Mouse (Mus musculus): Measurements from ENCODE around the gene Metrn. TPM values are rescaled to one million over a fixed set of nuclear protein-coding genes. Genes with fewer than 3 reads are reported as not detected.

Gene Metrn
- polyA plus RNA-seq (2012; rRNA removed), result 15.4 and 16.5 TPM in 2 replicates

- peak; percentile 67 for DNase-seq (ENCODE audit: low spot score)
Measured at GRCm38 (mm10) chr17:25796951-25797369, at the start of gene Metrn. Metrn (minus strand) TSS chr17:25797136.

- DNase-seq (ENCODE audit: low spot score), result peak; percentile 82
Measured at GRCm38 (mm10) chr17:25844396-25844901, 47.5 kb upstream of the Metrn start, which contains the start of gene Rhot2. Rhot2 (minus strand) TSS chr17:25844851.

DNA sequence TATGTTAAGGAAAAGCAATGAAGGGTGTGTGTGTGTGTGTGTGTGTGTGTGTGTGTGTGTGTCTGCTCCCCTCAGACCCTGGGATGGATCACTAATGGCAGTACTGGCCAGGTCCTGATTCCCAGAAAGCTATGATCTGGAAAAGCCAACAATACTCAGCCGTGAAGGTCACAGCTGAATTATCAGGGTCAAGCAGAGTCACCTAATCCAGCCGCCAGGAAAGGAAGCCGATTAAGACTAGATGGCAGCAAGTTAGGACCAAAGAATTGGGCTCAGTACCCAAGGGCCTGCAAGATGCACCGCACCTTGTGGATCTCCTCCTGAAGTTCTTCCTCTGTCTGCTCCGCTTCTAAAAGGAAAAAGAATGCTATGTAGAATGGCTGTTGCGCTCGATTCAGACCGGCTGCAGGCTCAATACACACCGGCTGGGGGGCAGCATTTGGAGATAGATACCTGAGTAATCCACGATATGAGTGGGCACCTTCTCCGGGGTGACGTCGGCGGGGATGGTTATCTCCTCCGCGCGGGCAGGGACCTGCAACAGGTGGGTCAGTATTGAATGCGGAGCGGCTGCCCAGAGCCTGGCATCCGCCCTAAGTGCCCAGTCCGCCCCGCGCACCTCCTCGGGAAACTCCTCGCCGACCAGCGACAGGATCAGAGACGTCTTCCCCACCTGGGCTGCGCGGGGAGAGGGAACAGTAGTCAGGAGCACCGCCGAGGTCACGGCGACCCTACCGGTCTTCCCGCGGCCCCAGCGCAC, 46.9 kb upstream of the Metrn start:
- no peak for DNase-seq (ENCODE audit: low spot score)

- no peak for DNase-seq (ENCODE audit: low spot score)
Measured at GRCm38 (mm10) chr17:25843122-25843521, 46.2 kb upstream of the Metrn start.

GRCm38 (mm10) chr17:25842509-25842908, 45.6 kb upstream of the Metrn start:
- DNase-seq (ENCODE audit: low spot score), result no peak

- no peak for DNase-seq (ENCODE audit: low spot score)
Measured at GRCm38 (mm10) chr17:25841117-25841880, 44.4 kb upstream of the Metrn start, which contains the start of gene Gm20683. Gm20683 (minus strand) TSS chr17:25841763.

GRCm38 (mm10) chr17:25840519-25840918, 43.6 kb upstream of the Metrn start:
- no peak for DNase-seq (ENCODE audit: low spot score)

GRCm38 (mm10) chr17:25839455-25840235, 42.7 kb upstream of the Metrn start:
- DNase-seq (ENCODE audit: low spot score), result no peak

GRCm38 (mm10) chr17:25838904-25839303, 42.0 kb upstream of the Metrn start:
- no peak for DNase-seq (ENCODE audit: low spot score)

DNA sequence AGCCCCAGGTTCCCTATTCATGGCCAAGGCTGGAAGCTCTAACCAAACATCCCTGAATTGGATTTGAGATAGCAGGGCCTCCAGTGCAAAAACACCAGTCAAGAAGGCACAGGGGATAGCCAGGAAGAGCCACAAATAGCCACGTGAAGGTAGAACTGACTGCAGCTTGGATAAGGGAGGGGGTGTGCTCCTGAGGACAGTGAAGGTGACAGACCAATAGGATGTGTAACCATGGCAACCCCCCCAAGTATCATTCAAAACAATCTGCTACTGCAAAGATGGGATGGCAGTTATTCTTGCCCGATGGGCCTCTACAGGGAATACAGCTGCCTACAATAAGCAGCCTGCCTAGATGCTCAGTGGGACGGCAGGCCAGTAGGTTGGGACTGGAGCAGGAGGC, 40.6 kb upstream of the Metrn start:
- no peak for DNase-seq (ENCODE audit: low spot score)

GRCm38 (mm10) chr17:25837076-25837410, 40.1 kb upstream of the Metrn start, which contains the start of gene Rhbdl1:
Rhbdl1 (minus strand) TSS chr17:25837295.
- no peak for DNase-seq (ENCODE audit: low spot score)

DNA sequence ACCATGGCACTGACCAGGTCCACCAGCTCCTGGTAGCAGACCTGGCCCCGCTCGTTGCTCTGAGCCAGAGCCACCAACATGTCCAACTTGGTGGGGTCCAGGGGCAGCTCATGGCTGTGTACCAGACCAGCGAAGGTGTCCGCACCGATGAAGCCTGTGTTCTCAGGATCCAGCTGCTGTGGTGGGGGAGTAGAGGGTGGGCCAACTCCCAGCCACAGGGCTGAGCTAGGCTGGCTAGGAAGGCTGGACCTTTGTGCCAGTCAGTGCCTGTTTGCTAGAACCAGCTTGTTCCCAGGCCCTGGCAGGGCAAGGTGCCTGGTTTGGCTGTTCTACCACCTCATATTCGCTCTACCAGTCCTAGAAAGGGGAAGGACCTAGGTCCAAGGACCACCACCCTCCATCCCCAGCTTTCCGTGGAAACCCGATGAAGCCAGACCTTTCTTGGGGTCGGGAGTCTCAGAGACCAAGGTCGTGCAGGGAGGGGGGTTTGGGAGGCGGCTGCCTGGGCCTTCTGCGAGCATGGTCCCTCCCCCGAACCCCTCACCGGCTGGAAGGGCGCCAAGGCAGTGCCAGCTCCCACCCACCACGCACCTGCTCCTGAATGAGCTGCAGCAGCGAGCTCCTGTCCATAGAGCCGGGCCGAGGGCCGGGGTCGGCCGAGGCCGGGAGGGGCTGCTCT, 39.6 kb upstream of the Metrn start:
- DNase-seq (ENCODE audit: low spot score), result no peak

DNA sequence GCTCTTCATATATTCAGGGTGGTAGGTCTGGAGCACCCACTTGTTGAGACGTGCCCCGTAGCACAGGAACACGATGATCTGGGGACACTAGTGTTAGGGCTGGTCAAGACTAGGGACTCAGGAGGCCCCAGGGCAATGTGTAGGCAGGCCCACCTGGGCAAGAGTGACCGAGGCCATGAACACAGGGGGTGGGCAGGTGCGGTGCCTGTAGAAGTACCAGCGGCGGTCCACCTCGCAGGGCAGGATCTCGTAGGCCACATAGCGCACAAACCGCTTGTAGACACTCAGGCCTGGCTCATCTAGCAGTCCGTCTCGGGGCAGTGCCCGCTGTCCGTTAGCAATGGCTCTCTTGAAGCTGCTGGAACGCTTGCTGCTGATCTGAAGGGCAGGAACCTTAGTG, 38.9 kb upstream of the Metrn start:
- no peak for DNase-seq (ENCODE audit: low spot score)

DNA sequence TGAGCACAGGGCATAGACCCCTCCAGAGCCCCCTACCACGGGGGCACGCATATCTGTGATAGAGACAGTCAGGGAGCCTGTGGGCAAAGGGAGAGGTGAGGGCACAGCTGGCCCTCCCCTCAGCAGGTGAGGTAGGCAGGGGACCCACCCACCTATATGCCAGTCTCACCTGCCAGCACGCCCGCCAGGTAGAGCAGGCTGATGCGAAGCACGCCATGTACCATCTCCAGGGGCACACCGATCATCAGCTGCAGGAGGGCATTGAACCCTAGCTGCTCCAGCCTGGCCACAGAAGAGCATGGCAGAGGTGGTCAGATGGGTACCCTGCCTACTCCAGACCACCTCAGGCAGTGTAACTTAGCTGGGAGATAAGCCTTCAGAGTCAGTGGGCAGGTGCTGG, 38.4 kb upstream of the Metrn start:
- DNase-seq (ENCODE audit: low spot score), result no peak

GRCm38 (mm10) chr17:25834595-25835222, 37.8 kb upstream of the Metrn start:
- no peak for DNase-seq (ENCODE audit: low spot score)

DNA sequence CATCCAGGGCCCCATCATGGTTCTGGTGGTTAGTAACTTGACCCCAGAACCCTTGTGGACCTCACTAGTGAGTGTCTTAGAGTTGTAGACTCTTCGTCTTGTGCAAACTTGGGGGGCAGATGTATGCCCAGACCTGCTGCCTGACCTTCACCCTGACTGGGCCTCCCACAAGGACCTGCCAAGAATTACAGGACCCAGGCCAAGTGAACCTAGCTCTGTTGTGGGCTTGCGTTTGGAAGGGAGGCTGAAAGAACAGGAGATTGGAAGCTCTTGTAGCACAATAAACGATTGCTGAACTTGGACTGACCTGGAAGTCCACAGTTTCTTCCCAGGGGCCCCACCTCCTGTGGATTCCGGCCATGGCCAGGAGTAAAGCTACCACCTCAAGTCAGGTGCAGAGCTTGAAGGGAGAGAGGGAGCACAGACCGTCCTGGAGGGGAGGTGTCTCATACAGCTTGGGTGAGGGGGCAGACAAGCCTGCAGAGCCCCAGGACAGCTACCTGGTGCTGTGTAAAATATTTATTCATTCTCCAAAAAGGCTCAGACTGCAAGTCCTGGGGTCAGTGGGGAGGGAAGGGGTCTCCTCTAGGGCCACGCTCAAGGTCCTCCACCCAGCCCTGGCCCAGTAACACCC, 37.1 kb upstream of the Metrn start:
- no peak for DNase-seq (ENCODE audit: low spot score)

- DNase-seq (ENCODE audit: low spot score), result no peak
Measured at GRCm38 (mm10) chr17:25833291-25833663, 36.3 kb upstream of the Metrn start, which contains the start of gene Stub1. Stub1 (minus strand) TSS chr17:25833404.

- peak; percentile 98 for DNase-seq (ENCODE audit: low spot score)
Measured at GRCm38 (mm10) chr17:25832436-25833290, 35.7 kb upstream of the Metrn start.

Data from urinary bladder, adult 2 months (tissue).